Mouse (Mus musculus) megakaryocyte, adult 5-6 weeks (primary cell): ENCODE measurements at regions not wholly inside any gene's neighbourhood (a gene's known extent, or its start where the extent isn't known, plus 50 kb on each side); places are given as distances from the start of the nearest gene placed in this dataset.

Experiments used
- ATAC-seq: 2 replicates; pipeline ENCODE4 v1.8.0; 2016; ENCODE audit warnings: mild to moderate bottlenecking, inconsistent platforms; ENCODE audit not compliant: poor library complexity, severe bottlenecking

GRCm38 (mm10) chrX:99350233-99350632 lies 120.8 kb downstream of the Pja1 start:
- ATAC-seq, result no peak

GRCm38 (mm10) chrX:99340223-99340622 lies 130.8 kb downstream of the Pja1 start:
- no peak for ATAC-seq

- ATAC-seq, result no peak
Observed at GRCm38 (mm10) chrX:99339081-99339876, 131.8 kb downstream of the Pja1 start.

GRCm38 (mm10) chrX:99336616-99337553 lies 134.2 kb downstream of the Pja1 start:
- ATAC-seq, result no peak

- no peak for ATAC-seq
Observed at GRCm38 (mm10) chrX:99335886-99336589, 135.0 kb downstream of the Pja1 start.

- ATAC-seq, result no peak
Observed at GRCm38 (mm10) chrX:99332457-99332770, 138.7 kb downstream of the Pja1 start.

GRCm38 (mm10) chrX:99331764-99332456 lies 139.2 kb downstream of the Pja1 start:
- no peak for ATAC-seq

- no peak for ATAC-seq
Observed at GRCm38 (mm10) chrX:99330386-99330785, 140.7 kb downstream of the Pja1 start.

- no peak for ATAC-seq
Observed at GRCm38 (mm10) chrX:99328576-99328975, 142.5 kb downstream of the Pja1 start.

GRCm38 (mm10) chrX:99326167-99326566 lies 144.9 kb downstream of the Pja1 start:
- no peak for ATAC-seq

- no peak for ATAC-seq
Observed at GRCm38 (mm10) chrX:99325460-99325859, 145.6 kb downstream of the Pja1 start.

- ATAC-seq, result no peak
Observed at GRCm38 (mm10) chrX:99324546-99325170, 146.4 kb downstream of the Pja1 start.

GRCm38 (mm10) chrX:99319791-99320190 lies 151.3 kb downstream of the Pja1 start:
- ATAC-seq, result no peak

GRCm38 (mm10) chrX:99319163-99319562 lies 151.9 kb downstream of the Pja1 start:
- ATAC-seq, result no peak

- no peak for ATAC-seq
Observed at GRCm38 (mm10) chrX:99318141-99318540, 152.9 kb downstream of the Pja1 start.

- no peak for ATAC-seq
Observed at GRCm38 (mm10) chrX:99317736-99318135, 153.3 kb downstream of the Pja1 start.

- no peak for ATAC-seq
Observed at GRCm38 (mm10) chrX:99316410-99317056, 154.5 kb downstream of the Pja1 start.

- no peak for ATAC-seq
Observed at GRCm38 (mm10) chrX:99299110-99299509, 163.2 kb downstream of the Efnb1 start.

GRCm38 (mm10) chrX:99294726-99295125 lies 158.8 kb downstream of the Efnb1 start:
- ATAC-seq, result no peak

GRCm38 (mm10) chrX:99293967-99294366 lies 158.0 kb downstream of the Efnb1 start:
- ATAC-seq, result no peak
